Mouse (Mus musculus): ENCODE results near the gene Ptgis. TPM values are rescaled to one million over a fixed set of nuclear protein-coding genes. Genes with fewer than 3 reads are reported as not detected.

Gene Ptgis
- polyA plus RNA-seq, 1 experiment from 2014 or later, result 37.6 TPM

DNA sequence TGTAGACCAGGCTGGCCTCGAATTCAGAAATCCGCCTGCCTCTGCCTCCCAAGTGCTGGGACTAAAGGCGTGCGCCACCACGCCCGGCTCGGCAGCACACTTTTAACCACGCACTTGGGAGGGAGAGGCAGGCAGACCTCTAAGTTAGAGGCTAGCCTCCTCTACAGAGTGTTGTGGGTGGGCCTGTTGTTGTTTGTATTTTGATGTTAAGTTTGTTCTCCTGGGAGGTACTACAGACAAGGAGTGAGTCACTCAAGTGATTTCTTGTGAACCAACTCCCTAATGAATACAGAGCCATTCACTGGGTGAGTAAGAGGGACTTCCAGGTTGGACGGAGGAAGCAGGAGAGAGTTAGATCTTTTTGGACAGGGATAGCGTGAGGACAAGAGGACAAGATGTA, 25.8 kb upstream of the Ptgis start:
- peaks cover 4% of the 10 kb centered on the region; the same call in 1 of the 2 replicates for H3K4me1 ChIP-seq (ENCODE audit: control insufficient read depth, insufficient read depth, low read length)
- ATAC-seq (ENCODE audit: low read depth), result no peak
- no peak for DNase-seq (ENCODE audit: low spot score)
- H3K4me3 ChIP-seq (ENCODE audit: low read depth, low read length), result no peak overlapping the region
- no peaks in the 10 kb centered on the region for H3K36me3 ChIP-seq (ENCODE audit: control insufficient read depth, insufficient read depth, low read length)
- no peak overlapping the region for H3K4me2 ChIP-seq (ENCODE audit: low read depth, low read length)
- H3K9me3 ChIP-seq (ENCODE audit: control insufficient read depth, low read length), result no peaks in the 10 kb centered on the region
- H3K27me3 ChIP-seq (replicated peaks; ENCODE audit: control insufficient read depth, insufficient read depth, low read length), result no peaks in the 10 kb centered on the region
- no peak overlapping the region for H3K27ac ChIP-seq (replicated peaks; ENCODE audit: low read depth, low read length)
- WGBS, result 79% methylated on average over 10 of the region's 10 CpGs
- no peak overlapping the region for H3K9ac ChIP-seq (ENCODE audit: low read depth, low read length)

DNA sequence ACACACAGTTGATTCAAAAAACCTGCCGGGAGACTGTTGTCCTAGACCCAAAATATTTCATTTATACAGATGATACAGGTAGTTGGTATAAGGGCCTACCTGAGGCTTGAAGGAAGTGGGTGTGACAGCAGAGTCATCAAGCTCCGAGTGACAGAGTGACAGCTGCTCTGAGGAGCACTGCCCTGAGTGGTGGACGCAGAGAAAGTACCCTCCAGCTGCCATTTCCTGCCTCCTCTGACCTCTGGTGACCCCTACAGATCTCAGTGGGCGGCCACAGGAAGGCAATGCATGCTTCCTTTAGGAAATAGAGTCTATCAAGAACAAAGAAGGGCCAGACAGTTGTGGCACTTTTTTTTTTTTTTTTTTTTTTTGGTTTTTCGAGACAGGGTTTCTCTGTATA, 25.4 kb upstream of the Ptgis start:
- Histone ChIP-seq H3K27ac (replicated peaks; ENCODE audit: low read depth, low read length) (no peak overlapping the region), H3K36me3 (ENCODE audit: control insufficient read depth, insufficient read depth, low read length) (no peaks in the 10 kb centered on the region), H3K9ac (ENCODE audit: low read depth, low read length) (no peak overlapping the region), H3K4me3 (ENCODE audit: low read depth, low read length) (no peak overlapping the region), H3K4me2 (ENCODE audit: low read depth, low read length) (no peak overlapping the region), H3K27me3 (replicated peaks; ENCODE audit: control insufficient read depth, insufficient read depth, low read length) (no peaks in the 10 kb centered on the region), H3K4me1 (ENCODE audit: control insufficient read depth, insufficient read depth, low read length) (peaks cover 5% of the 10 kb centered on the region; the same call in 1 of the 2 replicates), H3K9me3 (ENCODE audit: control insufficient read depth, low read length) (no peaks in the 10 kb centered on the region)
- WGBS, result 46% methylated on average over 4 of the region's 5 CpGs
- DNase-seq (ENCODE audit: low spot score) (no peak), ATAC-seq (ENCODE audit: low read depth) (no peak)

GRCm38 (mm10) chr2:167265021-167265420, 24.6 kb upstream of the Ptgis start:
- no peak overlapping the region for H3K27ac ChIP-seq (replicated peaks; ENCODE audit: low read depth, low read length)
- peaks cover 5% of the 10 kb centered on the region; the same call in 1 of the 2 replicates for H3K4me1 ChIP-seq (ENCODE audit: control insufficient read depth, insufficient read depth, low read length)
- 81% methylated on average over 2 of the region's 2 CpGs for WGBS
- H3K4me3 ChIP-seq (ENCODE audit: low read depth, low read length), result no peak overlapping the region
- H3K9ac ChIP-seq (ENCODE audit: low read depth, low read length), result no peak overlapping the region
- no peaks in the 10 kb centered on the region for H3K36me3 ChIP-seq (ENCODE audit: control insufficient read depth, insufficient read depth, low read length)
- ATAC-seq (ENCODE audit: low read depth) (no peak), DNase-seq (ENCODE audit: low spot score) (no peak)
- H3K4me2 ChIP-seq (ENCODE audit: low read depth, low read length), result no peak overlapping the region
- no peaks in the 10 kb centered on the region for H3K27me3 ChIP-seq (replicated peaks; ENCODE audit: control insufficient read depth, insufficient read depth, low read length)
- no peaks in the 10 kb centered on the region for H3K9me3 ChIP-seq (ENCODE audit: control insufficient read depth, low read length)

DNA sequence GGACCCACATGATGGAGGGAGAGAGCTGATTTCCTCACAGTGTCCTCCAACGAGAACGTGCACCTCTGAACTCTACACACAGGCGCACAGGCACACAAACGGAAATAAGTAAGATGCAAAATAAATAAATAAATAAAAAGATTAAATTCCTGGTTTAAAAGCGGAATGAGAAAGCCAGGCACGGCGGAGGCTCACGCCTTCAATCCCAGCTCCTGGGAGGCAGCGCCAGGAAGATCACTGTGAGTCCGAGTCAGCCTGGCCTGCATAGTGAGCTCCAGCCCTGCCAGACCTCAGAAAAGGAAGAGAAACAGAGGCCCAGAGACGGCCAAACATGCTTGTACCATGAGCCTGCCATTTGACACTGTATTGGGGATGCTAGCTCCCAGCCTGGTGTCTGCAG, 23.5 kb upstream of the Ptgis start:
- no peaks in the 10 kb centered on the region for H3K9me3 ChIP-seq (ENCODE audit: control insufficient read depth, low read length)
- H3K36me3 ChIP-seq (ENCODE audit: control insufficient read depth, insufficient read depth, low read length), result no peaks in the 10 kb centered on the region
- DNase-seq (ENCODE audit: low spot score), result no peak
- H3K27ac ChIP-seq (replicated peaks; ENCODE audit: low read depth, low read length), result no peak overlapping the region
- peaks cover 5% of the 10 kb centered on the region; the same call in 1 of the 2 replicates for H3K4me1 ChIP-seq (ENCODE audit: control insufficient read depth, insufficient read depth, low read length)
- 82% methylated on average over 11 of the region's 11 CpGs for WGBS
- ATAC-seq (ENCODE audit: low read depth), result no peak
- H3K4me2 ChIP-seq (ENCODE audit: low read depth, low read length), result no peak overlapping the region
- no peak overlapping the region for H3K4me3 ChIP-seq (ENCODE audit: low read depth, low read length)
- no peak overlapping the region for H3K9ac ChIP-seq (ENCODE audit: low read depth, low read length)
- no peaks in the 10 kb centered on the region for H3K27me3 ChIP-seq (replicated peaks; ENCODE audit: control insufficient read depth, insufficient read depth, low read length)

- no peak for DNase-seq (ENCODE audit: low spot score)
- H3K36me3 ChIP-seq (ENCODE audit: control insufficient read depth, insufficient read depth, low read length), result no peaks in the 10 kb centered on the region
- H3K4me3 ChIP-seq (ENCODE audit: low read depth, low read length), result no peak overlapping the region
- H3K27ac ChIP-seq (replicated peaks; ENCODE audit: low read depth, low read length), result no peak overlapping the region
- no peak for ATAC-seq (ENCODE audit: low read depth)
- no peak overlapping the region for H3K4me2 ChIP-seq (ENCODE audit: low read depth, low read length)
- no peaks in the 10 kb centered on the region for H3K9me3 ChIP-seq (ENCODE audit: control insufficient read depth, low read length)
- 83% methylated on average over 8 of the region's 8 CpGs for WGBS
- H3K9ac ChIP-seq (ENCODE audit: low read depth, low read length), result no peak overlapping the region
- peaks cover 5% of the 10 kb centered on the region; the same call in 1 of the 2 replicates for H3K4me1 ChIP-seq (ENCODE audit: control insufficient read depth, insufficient read depth, low read length)
- no peaks in the 10 kb centered on the region for H3K27me3 ChIP-seq (replicated peaks; ENCODE audit: control insufficient read depth, insufficient read depth, low read length)
These were observed 22.8 kb upstream of the Ptgis start for GRCm38 (mm10) chr2:167263040-167263810.

DNA sequence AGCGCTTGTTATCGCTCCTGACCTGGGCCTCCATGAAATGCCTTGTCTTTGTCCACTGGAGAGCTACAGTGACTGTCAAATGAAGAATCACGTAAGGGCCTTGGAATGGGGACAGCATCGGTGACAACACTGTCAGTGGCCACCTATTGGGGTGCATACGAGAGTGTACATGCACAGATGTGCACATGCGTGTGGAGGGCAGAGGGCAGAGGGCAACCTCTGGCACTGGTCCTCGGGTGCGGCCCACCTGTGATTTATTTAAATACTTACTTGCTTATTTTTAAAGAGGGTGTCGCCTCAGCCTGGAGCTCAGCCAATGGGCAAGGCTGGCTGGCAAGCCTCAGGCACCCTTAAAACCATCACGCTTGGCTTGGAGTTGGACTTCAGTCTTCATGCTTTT, 22.0 kb upstream of the Ptgis start:
- no peak overlapping the region for H3K4me2 ChIP-seq (ENCODE audit: low read depth, low read length)
- peaks cover 5% of the 10 kb centered on the region; the same call in 1 of the 2 replicates for H3K4me1 ChIP-seq (ENCODE audit: control insufficient read depth, insufficient read depth, low read length)
- DNase-seq (ENCODE audit: low spot score) (no peak), ATAC-seq (ENCODE audit: low read depth) (no peak)
- WGBS, result 89% methylated on average over 10 of the region's 10 CpGs
- H3K27ac ChIP-seq (replicated peaks; ENCODE audit: low read depth, low read length), result no peak overlapping the region
- H3K9me3 ChIP-seq (ENCODE audit: control insufficient read depth, low read length), result no peaks in the 10 kb centered on the region
- no peaks in the 10 kb centered on the region for H3K36me3 ChIP-seq (ENCODE audit: control insufficient read depth, insufficient read depth, low read length)
- no peak overlapping the region for H3K9ac ChIP-seq (ENCODE audit: low read depth, low read length)
- no peak overlapping the region for H3K4me3 ChIP-seq (ENCODE audit: low read depth, low read length)
- H3K27me3 ChIP-seq (replicated peaks; ENCODE audit: control insufficient read depth, insufficient read depth, low read length), result no peaks in the 10 kb centered on the region

GRCm38 (mm10) chr2:167261106-167261505, 20.7 kb upstream of the Ptgis start:
- Histone ChIP-seq H3K4me2 (ENCODE audit: low read depth, low read length) (no peak overlapping the region), H3K4me1 (ENCODE audit: control insufficient read depth, insufficient read depth, low read length) (peaks cover 5% of the 10 kb centered on the region; the same call in 1 of the 2 replicates), H3K27ac (replicated peaks; ENCODE audit: low read depth, low read length) (peak overlapping the region; percentile 57), H3K4me3 (ENCODE audit: low read depth, low read length) (no peak overlapping the region), H3K9ac (ENCODE audit: low read depth, low read length) (no peak overlapping the region), H3K27me3 (replicated peaks; ENCODE audit: control insufficient read depth, insufficient read depth, low read length) (no peaks in the 10 kb centered on the region), H3K36me3 (ENCODE audit: control insufficient read depth, insufficient read depth, low read length) (no peaks in the 10 kb centered on the region), H3K9me3 (ENCODE audit: control insufficient read depth, low read length) (no peaks in the 10 kb centered on the region)
- WGBS, result 49% methylated on average over 4 of the region's 4 CpGs
- peak; percentile 78 for DNase-seq (ENCODE audit: low spot score)
- peak; percentile 76; the same call in 1 of the 2 replicates for ATAC-seq (ENCODE audit: low read depth)

GRCm38 (mm10) chr2:167257790-167258189, 17.4 kb upstream of the Ptgis start:
- Histone ChIP-seq H3K27me3 (replicated peaks; ENCODE audit: control insufficient read depth, insufficient read depth, low read length) (no peaks in the 10 kb centered on the region), H3K36me3 (ENCODE audit: control insufficient read depth, insufficient read depth, low read length) (no peaks in the 10 kb centered on the region), H3K4me2 (ENCODE audit: low read depth, low read length) (no peak overlapping the region), H3K4me3 (ENCODE audit: low read depth, low read length) (no peak overlapping the region), H3K9me3 (ENCODE audit: control insufficient read depth, low read length) (no peaks in the 10 kb centered on the region), H3K4me1 (ENCODE audit: control insufficient read depth, insufficient read depth, low read length) (peaks cover 5% of the 10 kb centered on the region), H3K27ac (replicated peaks; ENCODE audit: low read depth, low read length) (no peak overlapping the region), H3K9ac (ENCODE audit: low read depth, low read length) (no peak overlapping the region)
- ATAC-seq (ENCODE audit: low read depth) (no peak), DNase-seq (ENCODE audit: low spot score) (no peak)
- WGBS, result 43% methylated on average over 3 of the region's 3 CpGs

DNA sequence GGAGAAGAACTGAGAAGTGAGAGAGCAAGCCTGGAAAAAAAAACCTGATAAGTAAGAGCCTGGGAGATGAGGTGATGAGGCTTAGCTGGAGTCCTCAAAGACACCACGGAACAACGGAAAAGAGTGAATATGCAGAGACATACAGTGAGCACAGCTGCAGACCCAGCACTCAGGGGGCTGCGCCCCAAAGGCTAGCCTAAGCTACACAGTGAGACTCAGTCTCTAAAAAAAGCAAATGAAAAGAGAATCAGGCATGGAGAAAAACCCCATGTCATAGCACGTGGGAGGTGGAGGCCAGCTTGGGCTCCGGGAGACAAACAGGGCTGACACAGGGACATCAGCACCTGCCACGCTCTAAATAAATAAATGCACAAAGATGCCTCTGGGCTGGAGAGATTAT, 14.4 kb upstream of the Ptgis start:
- 71% methylated on average over 6 of the region's 6 CpGs for WGBS
- Histone ChIP-seq H3K4me2 (ENCODE audit: low read depth, low read length) (no peak overlapping the region), H3K27ac (replicated peaks; ENCODE audit: low read depth, low read length) (no peak overlapping the region), H3K27me3 (replicated peaks; ENCODE audit: control insufficient read depth, insufficient read depth, low read length) (no peaks in the 10 kb centered on the region), H3K9me3 (ENCODE audit: control insufficient read depth, low read length) (no peaks in the 10 kb centered on the region), H3K9ac (ENCODE audit: low read depth, low read length) (no peak overlapping the region), H3K4me3 (ENCODE audit: low read depth, low read length) (no peak overlapping the region), H3K36me3 (ENCODE audit: control insufficient read depth, insufficient read depth, low read length) (no peaks in the 10 kb centered on the region), H3K4me1 (ENCODE audit: control insufficient read depth, insufficient read depth, low read length) (peaks cover 13% of the 10 kb centered on the region)
- no peak for DNase-seq (ENCODE audit: low spot score)
- ATAC-seq (ENCODE audit: low read depth), result no peak
